Mouse (Mus musculus): ENCODE data around the gene Plekhm3.

DNA sequence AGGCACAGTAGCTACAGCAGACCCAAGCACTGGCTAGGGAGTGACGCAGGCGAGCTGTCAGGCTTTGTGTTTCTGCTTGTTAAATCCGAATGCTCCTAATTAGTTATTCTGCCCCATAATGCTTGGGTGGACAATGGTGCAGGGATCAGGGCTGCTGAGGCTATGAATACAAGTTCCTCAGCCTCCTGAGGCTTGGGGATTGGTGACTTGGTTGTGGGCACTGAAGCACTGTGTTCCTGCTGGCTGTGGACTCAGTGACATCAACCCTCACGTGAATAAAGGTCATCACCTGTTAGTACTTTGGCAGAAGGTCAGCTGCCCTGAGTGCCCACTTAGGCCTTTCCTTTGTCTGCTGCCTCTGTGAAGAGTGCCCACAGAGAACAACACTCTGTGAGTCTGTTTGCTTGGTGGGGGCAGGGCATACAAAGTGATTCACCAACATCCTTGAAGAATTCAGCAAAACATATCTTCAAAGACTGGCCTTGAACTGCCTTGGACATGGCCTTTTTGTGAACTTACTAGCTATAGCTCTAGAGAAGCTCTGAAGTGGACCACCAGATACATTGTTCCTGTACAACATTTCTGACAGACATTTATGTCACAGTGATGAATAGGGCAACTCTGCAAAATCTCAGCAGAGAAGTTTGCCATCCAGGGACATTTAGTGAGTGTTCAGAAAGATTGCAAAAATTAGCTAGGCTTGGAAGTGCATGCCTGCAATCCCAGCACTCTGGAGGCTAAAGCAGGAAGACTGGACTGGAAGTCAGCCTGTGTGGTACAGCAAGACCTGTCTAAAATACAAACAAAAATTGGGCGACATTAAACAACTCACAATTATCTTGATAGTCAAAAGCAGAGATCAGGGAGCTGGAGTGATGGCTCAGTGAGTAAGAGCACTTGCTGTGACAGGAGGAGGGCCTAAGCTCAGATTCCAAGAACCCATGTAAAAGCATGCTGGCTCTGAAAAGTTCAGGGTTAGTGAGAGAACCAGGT is 102.6 kb downstream of the Plekhm3 start:
- TF ChIP-seq GATA1 (IDR thresholded peaks at IDR 0.05; ENCODE audit: low read length) = no peak
- no peak for TF ChIP-seq TAL1 (IDR thresholded peaks at IDR 0.05; ENCODE audit: low read length)

Data from erythroblast, embryonic 14.5 days (primary cell).